Mouse (Mus musculus): ENCODE data around the gene Sugct. TPM values are rescaled to one million over a fixed set of nuclear protein-coding genes. Genes with fewer than 3 reads are reported as not detected.

Gene Sugct
- polyA plus RNA-seq, 1 experiment, result 0.42 TPM

- Histone ChIP-seq H3K79me2 (ENCODE audit: control insufficient read depth, insufficient read depth) (no peaks in the 10 kb centered on the region), H3K4me3 (ENCODE audit: insufficient read depth, poor library complexity, severe bottlenecking) (no peak overlapping the region), H3K79me3 (ENCODE audit: low read depth) (no peaks in the 10 kb centered on the region), H3K27me3 (ENCODE audit: control insufficient read depth, insufficient read depth, insufficient read length) (no peaks in the 10 kb centered on the region), H3K36me3 (ENCODE audit: control insufficient read depth, insufficient read depth) (no peaks in the 10 kb centered on the region), H3ac (ENCODE audit: control insufficient read depth, insufficient read length, low read depth) (no peak overlapping the region)
- TF ChIP-seq USF1 (IDR thresholded peaks at IDR 0.05; ENCODE audit: low read depth) (no peak), FOSL1 (IDR thresholded peaks at IDR 0.05; ENCODE audit: insufficient read depth, low read length, poor library complexity, severe bottlenecking) (no peak), MYOD1 (IDR thresholded peaks at IDR 0.05; ENCODE audit: control insufficient read depth, insufficient read length, low read depth) (no peak), MAX (IDR thresholded peaks at IDR 0.05) (no peak), MYOG (IDR thresholded peaks at IDR 0.05; ENCODE audit: control insufficient read depth, extremely low read depth, insufficient read length) (no peak), CEBPB (IDR thresholded peaks at IDR 0.05; ENCODE audit: low read depth) (no peak)
These were observed 877.9 kb downstream of the Sugct start for GRCm38 (mm10) chr13:16817471-16817870.

GRCm38 (mm10) chr13:16816747-16817146, 878.6 kb downstream of the Sugct start:
- Histone ChIP-seq H3K36me3 (ENCODE audit: control insufficient read depth, insufficient read depth) (no peaks in the 10 kb centered on the region), H3K27me3 (ENCODE audit: control insufficient read depth, insufficient read depth, insufficient read length) (no peaks in the 10 kb centered on the region), H3ac (ENCODE audit: control insufficient read depth, insufficient read length, low read depth) (no peak overlapping the region), H3K79me3 (ENCODE audit: low read depth) (no peaks in the 10 kb centered on the region), H3K79me2 (ENCODE audit: control insufficient read depth, insufficient read depth) (no peaks in the 10 kb centered on the region), H3K4me3 (ENCODE audit: insufficient read depth, poor library complexity, severe bottlenecking) (no peak overlapping the region)
- TF ChIP-seq FOSL1 (IDR thresholded peaks at IDR 0.05; ENCODE audit: insufficient read depth, low read length, poor library complexity, severe bottlenecking) (no peak), MYOD1 (IDR thresholded peaks at IDR 0.05; ENCODE audit: control insufficient read depth, insufficient read length, low read depth) (no peak), MAX (IDR thresholded peaks at IDR 0.05) (no peak), CTCF (IDR thresholded peaks at IDR 0.05; ENCODE audit: control insufficient read depth, insufficient read depth, insufficient read length) (no peak), CEBPB (IDR thresholded peaks at IDR 0.05; ENCODE audit: low read depth) (no peak)

GRCm38 (mm10) chr13:16812268-16812667, 883.1 kb downstream of the Sugct start:
- Histone ChIP-seq H3K4me3 (ENCODE audit: insufficient read depth, poor library complexity, severe bottlenecking) (no peak overlapping the region), H3ac (ENCODE audit: control insufficient read depth, insufficient read length, low read depth) (no peak overlapping the region), H3K27me3 (ENCODE audit: control insufficient read depth, insufficient read depth, insufficient read length) (no peaks in the 10 kb centered on the region), H3K79me3 (ENCODE audit: low read depth) (no peaks in the 10 kb centered on the region), H3K36me3 (ENCODE audit: control insufficient read depth, insufficient read depth) (no peaks in the 10 kb centered on the region), H3K79me2 (ENCODE audit: control insufficient read depth, insufficient read depth) (no peaks in the 10 kb centered on the region)
- no peak for TF ChIP-seq FOSL1 (IDR thresholded peaks at IDR 0.05; ENCODE audit: insufficient read depth, low read length, poor library complexity, severe bottlenecking)
- TF ChIP-seq CEBPB (IDR thresholded peaks at IDR 0.05; ENCODE audit: low read depth), result no peak

Other genes starting within 250 kb of the Sugct start
- 12.2 TPM for gene Mplkip, start 361 bp downstream of the Sugct start, polyA plus RNA-seq (2012; fragmentation: generic; extraction: Trizol)
- gene Cdk13, start 109.5 kb upstream of the Sugct start, polyA plus RNA-seq (2012; fragmentation: generic; extraction: Trizol), result 15.9 TPM
- gene Rala, start 248.7 kb upstream of the Sugct start, polyA plus RNA-seq (2012; fragmentation: generic; extraction: Trizol), result 32.3 TPM

All from C2C12 (cell line).